Mouse (Mus musculus): ENCODE measurements at regions not wholly inside any gene's neighbourhood (a gene's known extent, or its start where the extent isn't known, plus 50 kb on each side); places are given as distances from the start of the nearest gene placed in this dataset.

- H3K4me3 ChIP-seq: no peak overlapping the region
- no peaks in the 10 kb centered on the region for H3K79me2 ChIP-seq (ENCODE audit: control insufficient read depth, insufficient read depth)
- no peaks in the 10 kb centered on the region for H3K27me3 ChIP-seq (ENCODE audit: control insufficient read depth, insufficient read depth, insufficient read length)
- no peak for TF ChIP-seq REST (IDR thresholded peaks at IDR 0.05; ENCODE audit: insufficient read depth, insufficient read length)
- TF ChIP-seq USF1 (IDR thresholded peaks at IDR 0.05; ENCODE audit: low read depth): no peak
- TF ChIP-seq MYOD1 (IDR thresholded peaks at IDR 0.05; ENCODE audit: control insufficient read depth in 1 of 3, insufficient read length in 2 of 3, low read depth in 2 of 3): no peak
- TF ChIP-seq CEBPB (IDR thresholded peaks at IDR 0.05; ENCODE audit: insufficient read depth, poor library complexity, severe bottlenecking): no peak
- no peak for TF ChIP-seq POLR2A (IDR thresholded peaks at IDR 0.05; ENCODE audit: insufficient read length, low read depth)
- H3ac ChIP-seq (ENCODE audit: control insufficient read depth, insufficient read length): no peak overlapping the region
- H3K36me3 ChIP-seq (ENCODE audit: control insufficient read depth, insufficient read depth): no peaks in the 10 kb centered on the region
- H3K4me2 ChIP-seq (ENCODE audit: low read depth): no peak overlapping the region
Measured at GRCm38 (mm10) chr14:48812741-48813495, 139.3 kb upstream of the Otx2 start.

GRCm38 (mm10) chr14:48804098-48804497 is 130.5 kb upstream of the Otx2 start:
- no peak overlapping the region for H3K4me3 ChIP-seq
- TF ChIP-seq POLR2AphosphoS2 (IDR thresholded peaks at IDR 0.05; ENCODE audit: insufficient read length, low read depth) (no peak), SRF (IDR thresholded peaks at IDR 0.05; ENCODE audit: control insufficient read depth, insufficient read length, low read depth) (no peak), MYOD1 (IDR thresholded peaks at IDR 0.05; ENCODE audit: control insufficient read depth in 1 of 3, insufficient read length in 2 of 3, low read depth in 2 of 3) (no peak), E2F4 (IDR thresholded peaks at IDR 0.05; ENCODE audit: insufficient read depth) (no peak), MYOG (IDR thresholded peaks at IDR 0.05; ENCODE audit: control insufficient read depth in 1 of 3, insufficient read depth in 1 of 3, insufficient read length in 2 of 3, low read depth in 2 of 3) (no peak), CEBPB (IDR thresholded peaks at IDR 0.05; ENCODE audit: insufficient read depth, poor library complexity, severe bottlenecking) (no peak), POLR2A (IDR thresholded peaks at IDR 0.05; ENCODE audit: insufficient read length, low read depth) (no peak), MAX (IDR thresholded peaks at IDR 0.05; ENCODE audit: low read depth) (no peak), USF1 (IDR thresholded peaks at IDR 0.05; ENCODE audit: low read depth) (no peak), TCF12 (IDR thresholded peaks at IDR 0.05; ENCODE audit: insufficient read depth, poor library complexity, severe bottlenecking) (no peak), REST (IDR thresholded peaks at IDR 0.05; ENCODE audit: insufficient read depth, insufficient read length) (no peak), TCF3 (IDR thresholded peaks at IDR 0.05; ENCODE audit: insufficient read length, low read depth) (no peak)
- H3K36me3 ChIP-seq (ENCODE audit: control insufficient read depth, insufficient read depth): no peaks in the 10 kb centered on the region

GRCm38 (mm10) chr14:48801283-48801682 is 127.7 kb upstream of the Otx2 start:
- no peaks in the 10 kb centered on the region for H3K27me3 ChIP-seq (ENCODE audit: control insufficient read depth, insufficient read depth, insufficient read length)
- TF ChIP-seq MAX (IDR thresholded peaks at IDR 0.05; ENCODE audit: low read depth): no peak
- TF ChIP-seq TCF3 (IDR thresholded peaks at IDR 0.05; ENCODE audit: insufficient read length, low read depth): no peak
- no peak for TF ChIP-seq MYOG (IDR thresholded peaks at IDR 0.05; ENCODE audit: control insufficient read depth in 1 of 3, insufficient read depth in 1 of 3, insufficient read length in 2 of 3, low read depth in 2 of 3)
- no peak for TF ChIP-seq REST (IDR thresholded peaks at IDR 0.05; ENCODE audit: insufficient read depth, insufficient read length)
- no peak for TF ChIP-seq E2F4 (IDR thresholded peaks at IDR 0.05; ENCODE audit: insufficient read depth)
- H3K4me3 ChIP-seq: no peak overlapping the region
- no peaks in the 10 kb centered on the region for H3K79me2 ChIP-seq (ENCODE audit: control insufficient read depth, insufficient read depth)
- no peak overlapping the region for H3ac ChIP-seq (ENCODE audit: control insufficient read depth, insufficient read length)
- no peak overlapping the region for H3K4me2 ChIP-seq (ENCODE audit: low read depth)
- H3K36me3 ChIP-seq (ENCODE audit: control insufficient read depth, insufficient read depth): no peaks in the 10 kb centered on the region

More at GRCm38 (mm10) chr14:48804098-48804497, 130.5 kb upstream of the Otx2 start:
- Histone ChIP-seq H3K27me3 (ENCODE audit: control insufficient read depth, insufficient read depth, insufficient read length) (no peaks in the 10 kb centered on the region), H3K79me2 (ENCODE audit: control insufficient read depth, insufficient read depth) (no peaks in the 10 kb centered on the region), H3K4me2 (ENCODE audit: low read depth) (no peak overlapping the region), H3ac (ENCODE audit: control insufficient read depth, insufficient read length) (no peak overlapping the region)

- Histone ChIP-seq H3K27me3 (ENCODE audit: control insufficient read depth, insufficient read depth, insufficient read length) (no peaks in the 10 kb centered on the region), H3K79me2 (ENCODE audit: control insufficient read depth, insufficient read depth) (no peaks in the 10 kb centered on the region), H3ac (ENCODE audit: control insufficient read depth, insufficient read length) (no peak overlapping the region), H3K36me3 (ENCODE audit: control insufficient read depth, insufficient read depth) (no peaks in the 10 kb centered on the region), H3K4me2 (ENCODE audit: low read depth) (no peak overlapping the region), H3K4me3 (no peak overlapping the region)
- TF ChIP-seq SRF (IDR thresholded peaks at IDR 0.05; ENCODE audit: control insufficient read depth, insufficient read length, low read depth) (no peak), REST (IDR thresholded peaks at IDR 0.05; ENCODE audit: insufficient read depth, insufficient read length) (no peak), CEBPB (IDR thresholded peaks at IDR 0.05; ENCODE audit: insufficient read depth, poor library complexity, severe bottlenecking) (no peak), USF1 (IDR thresholded peaks at IDR 0.05; ENCODE audit: low read depth) (no peak), TCF12 (IDR thresholded peaks at IDR 0.05; ENCODE audit: insufficient read depth, poor library complexity, severe bottlenecking) (no peak), MYOD1 (IDR thresholded peaks at IDR 0.05; ENCODE audit: control insufficient read depth in 1 of 3, insufficient read length in 2 of 3, low read depth in 2 of 3) (no peak), POLR2A (IDR thresholded peaks at IDR 0.05; ENCODE audit: insufficient read length, low read depth) (no peak), MAX (IDR thresholded peaks at IDR 0.05; ENCODE audit: low read depth) (no peak), TCF3 (IDR thresholded peaks at IDR 0.05; ENCODE audit: insufficient read length, low read depth) (no peak)
Measured at GRCm38 (mm10) chr14:48800857-48801256, 127.2 kb upstream of the Otx2 start.

GRCm38 (mm10) chr14:48800100-48800449 is 126.5 kb upstream of the Otx2 start:
- H3K4me2 ChIP-seq (ENCODE audit: low read depth): no peak overlapping the region
- H3K79me2 ChIP-seq (ENCODE audit: control insufficient read depth, insufficient read depth): no peaks in the 10 kb centered on the region
- TF ChIP-seq MAX (IDR thresholded peaks at IDR 0.05; ENCODE audit: low read depth) (no peak), SRF (IDR thresholded peaks at IDR 0.05; ENCODE audit: control insufficient read depth, insufficient read length, low read depth) (no peak), TCF3 (IDR thresholded peaks at IDR 0.05; ENCODE audit: insufficient read length, low read depth) (no peak)
- no peaks in the 10 kb centered on the region for H3K36me3 ChIP-seq (ENCODE audit: control insufficient read depth, insufficient read depth)
- H3ac ChIP-seq (ENCODE audit: control insufficient read depth, insufficient read length): no peak overlapping the region
- H3K27me3 ChIP-seq (ENCODE audit: control insufficient read depth, insufficient read depth, insufficient read length): no peaks in the 10 kb centered on the region
- H3K4me3 ChIP-seq: no peak overlapping the region
